Mouse (Mus musculus) myocyte (in vitro differentiated cells): ENCODE results near the gene Amh. TPM values are rescaled to one million over a fixed set of nuclear protein-coding genes. Genes with fewer than 3 reads are reported as not detected.

Experiments
- H3K27me3 ChIP-seq: one replicate; pipeline ENCODE4 v1.6.1; 2011; ENCODE audit not compliant: control insufficient read depth, insufficient read depth, insufficient read length
- H3K36me3 ChIP-seq: one replicate; pipeline ENCODE4 v1.6.1; 2011; ENCODE audit not compliant: control insufficient read depth, insufficient read depth
- H3K4me2 ChIP-seq: one replicate; pipeline ENCODE4 v1.6.1; 2011; ENCODE audit warnings: low read depth, control low read depth
- H3K4me3 ChIP-seq: one replicate; pipeline ENCODE4 v1.5.1; 2011; ENCODE audit warnings: mild to moderate bottlenecking, control low read depth, moderate library complexity
- H3K79me2 ChIP-seq: one replicate; pipeline ENCODE4 v1.6.1; 2011; ENCODE audit not compliant: control insufficient read depth, insufficient read depth
- H3ac ChIP-seq: one replicate; pipeline ENCODE4 v1.6.1; 2011; ENCODE audit not compliant: control insufficient read depth, insufficient read length
- CEBPB ChIP-seq: IDR thresholded peaks from 2 replicates; pipeline ENCODE4 v1.6.1; 2011; ENCODE audit warnings: mild to moderate bottlenecking, moderate library complexity; ENCODE audit not compliant: poor library complexity, insufficient read depth, severe bottlenecking
- E2F4 ChIP-seq: IDR thresholded peaks from one replicate; pipeline ENCODE4 v1.6.1; 2011; ENCODE audit warnings: mild to moderate bottlenecking, control low read depth, moderate library complexity; ENCODE audit not compliant: insufficient read depth
- MAX ChIP-seq: IDR thresholded peaks from one replicate; pipeline ENCODE4 v1.6.1; 2011; ENCODE audit warnings: low read depth, mild to moderate bottlenecking, control low read depth
- MYOD1 ChIP-seq, 3 experiments: IDR thresholded peaks; one replicate each; pipeline ENCODE4 v1.6.1; 2011; ENCODE audit warnings: control low read depth in 2 of 3, low read depth in 2 of 3, mild to moderate bottlenecking in 2 of 3, moderate library complexity in 1 of 3; ENCODE audit not compliant: insufficient read length in 2 of 3, control insufficient read depth in 1 of 3
- MYOG ChIP-seq, 3 experiments: IDR thresholded peaks; one replicate each; pipeline ENCODE4 v1.6.1; 2011; ENCODE audit warnings: control low read depth in 2 of 3, low read depth in 2 of 3, mild to moderate bottlenecking in 2 of 3; ENCODE audit not compliant: insufficient read length in 2 of 3, control insufficient read depth in 1 of 3, insufficient read depth in 1 of 3
- POLR2A ChIP-seq: IDR thresholded peaks from one replicate; pipeline ENCODE4 v1.6.1; 2011; ENCODE audit warnings: low read depth, mild to moderate bottlenecking, control low read depth, moderate library complexity; ENCODE audit not compliant: insufficient read length
- POLR2AphosphoS2 ChIP-seq: IDR thresholded peaks from one replicate; pipeline ENCODE4 v1.6.1; 2011; ENCODE audit warnings: low read depth, control low read depth; ENCODE audit not compliant: insufficient read length
- REST ChIP-seq: IDR thresholded peaks from one replicate; pipeline ENCODE4 v1.6.1; 2011; ENCODE audit warnings: mild to moderate bottlenecking, control low read depth, moderate library complexity; ENCODE audit not compliant: insufficient read depth, insufficient read length
- SRF ChIP-seq: IDR thresholded peaks from one replicate; pipeline ENCODE4 v1.6.1; 2011; ENCODE audit warnings: low read depth; ENCODE audit not compliant: control insufficient read depth, insufficient read length
- TCF12 ChIP-seq: IDR thresholded peaks from one replicate; pipeline ENCODE4 v1.6.1; 2011; ENCODE audit warnings: mild to moderate bottlenecking, control low read depth; ENCODE audit not compliant: poor library complexity, insufficient read depth, severe bottlenecking
- TCF3 ChIP-seq: IDR thresholded peaks from one replicate; pipeline ENCODE4 v1.6.1; 2011; ENCODE audit warnings: low read depth, control low read depth; ENCODE audit not compliant: insufficient read length
- USF1 ChIP-seq: IDR thresholded peaks from one replicate; pipeline ENCODE4 v1.6.1; 2011; ENCODE audit warnings: low read depth, mild to moderate bottlenecking, control low read depth, moderate library complexity
- polyA plus RNA-seq: library from polyadenylated mRNA; unstranded; fragments of >200 nt; fragmentation: generic; extraction: Trizol; gene quantifications from one replicate; pipeline ENCODE4 v1.2.1, GENCODE M21; 2012; ENCODE audit warnings: missing spikeins

Amh gene
- polyA plus RNA-seq, 1 experiment, result 0.76 TPM

- TF ChIP-seq POLR2A (no peak), REST (no peak), CEBPB (no peak)
- no peaks in the 10 kb centered on the region for H3K79me2 ChIP-seq
- peaks cover 39% of the 10 kb centered on the region for H3K27me3 ChIP-seq
Measured at GRCm38 (mm10) chr10:80845732-80846131, 40.7 kb downstream of the Amh start.

GRCm38 (mm10) chr10:80848571-80848970 lies 43.5 kb downstream of the Amh start:
- Histone ChIP-seq H3K27me3 (peaks cover 21% of the 10 kb centered on the region), H3K4me3 (no peak overlapping the region), H3K4me2 (peak overlapping the region; percentile 45), H3K79me2 (no peaks in the 10 kb centered on the region), H3ac (no peak overlapping the region), H3K36me3 (no peaks in the 10 kb centered on the region)
- TF ChIP-seq USF1 (peak; percentile 35), POLR2A (no peak)

More at GRCm38 (mm10) chr10:80845732-80846131, 40.7 kb downstream of the Amh start:
- Histone ChIP-seq H3K4me3 (no peak overlapping the region), H3K36me3 (no peaks in the 10 kb centered on the region), H3ac (no peak overlapping the region), H3K4me2 (no peak overlapping the region)

GRCm38 (mm10) chr10:80854913-80855748 lies 50.1 kb downstream of the Amh start, which contains the start of the genes Lsm7 and Sppl2b:
Lsm7 (minus strand) TSS chr10:80855209.
Sppl2b (plus strand) TSS chr10:80855275.
- peak within 1 kb of the TSS; percentile 74 for H3K4me3 ChIP-seq
- no peaks in the 10 kb centered on the region for H3K27me3 ChIP-seq
- peaks cover 24% of the 10 kb centered on the region for H3K79me2 ChIP-seq
- H3ac ChIP-seq, result peak within 1 kb of the TSS; percentile 49
- H3K4me2 ChIP-seq, result peak within 1 kb of the TSS; percentile 93
- TF ChIP-seq POLR2A (peak; percentile 83), POLR2AphosphoS2 (peak; percentile 84), TCF12 (no peak), MYOD1 (IDR thresholded peaks at IDR 0.05; ENCODE audit: control insufficient read depth in 1 of 3, insufficient read length in 2 of 3, low read depth in 2 of 3) (peak in 1 of 3 experiments; percentile 39), CEBPB (no peak), USF1 (no peak), E2F4 (no peak)
- no peaks in the 10 kb centered on the region for H3K36me3 ChIP-seq

- Histone ChIP-seq H3K36me3 (no peaks in the 10 kb centered on the region), H3ac (peak overlapping the region; percentile 49), H3K79me2 (peaks cover 24% of the 10 kb centered on the region), H3K4me3 (peak overlapping the region; percentile 74), H3K4me2 (peak overlapping the region; percentile 93), H3K27me3 (no peaks in the 10 kb centered on the region)
- no peak for TF ChIP-seq POLR2A
- no peak for TF ChIP-seq MYOG (IDR thresholded peaks at IDR 0.05; ENCODE audit: control insufficient read depth in 1 of 3, insufficient read depth in 1 of 3, insufficient read length in 2 of 3, low read depth in 2 of 3)
- no peak for TF ChIP-seq TCF3
- no peak for TF ChIP-seq SRF
- TF ChIP-seq USF1, result no peak
- no peak for TF ChIP-seq TCF12
- TF ChIP-seq MAX, result no peak
- no peak for TF ChIP-seq E2F4
- no peak for TF ChIP-seq REST
- no peak for TF ChIP-seq MYOD1 (IDR thresholded peaks at IDR 0.05; ENCODE audit: control insufficient read depth in 1 of 3, insufficient read length in 2 of 3, low read depth in 2 of 3)
- no peak for TF ChIP-seq CEBPB
- TF ChIP-seq POLR2AphosphoS2, result no peak
Measured at GRCm38 (mm10) chr10:80855749-80856073, 50.7 kb downstream of the Amh start.

GRCm38 (mm10) chr10:80856267-80856666 lies 51.2 kb downstream of the Amh start:
- Histone ChIP-seq H3K79me2 (peaks cover 24% of the 10 kb centered on the region), H3K4me2 (peak overlapping the region; percentile 93), H3K27me3 (no peaks in the 10 kb centered on the region), H3ac (peak overlapping the region; percentile 49), H3K4me3 (peak overlapping the region; percentile 74), H3K36me3 (no peaks in the 10 kb centered on the region)
- TF ChIP-seq USF1 (peak; percentile 55), SRF (no peak)
